Mouse (Mus musculus) limb, embryonic 12.5 days (tissue): ENCODE data around the gene Reln. TPM values are rescaled to one million over a fixed set of nuclear protein-coding genes. Genes with fewer than 3 reads are reported as not detected.

Source experiments
- ATAC-seq: fragments of 200-750 bp; cut with Nextera tagmentation; 2 replicates; pipeline ENCODE4 v1.8.0; 2017; ENCODE audit warnings: low read depth, moderate TSS enrichment; ENCODE audit not compliant: insufficient number of reproducible peaks, insufficient read depth, low FRiP score, low TSS enrichment
- H3K27ac ChIP-seq: fragments of 300-500 bp; sonication (generic); 2 replicates; pipeline ENCODE4 v1.5.1; 2016; ENCODE audit warnings: mild to moderate bottlenecking, moderate library complexity
- H3K27me3 ChIP-seq: fragments of 300-500 bp; sonication (generic); 2 replicates; pipeline ENCODE4 v1.6.1; 2016; ENCODE audit warnings: mild to moderate bottlenecking, moderate library complexity
- H3K36me3 ChIP-seq: fragments of 300-500 bp; sonication (generic); 2 replicates; pipeline ENCODE4 v1.6.1; 2016; ENCODE audit warnings: mild to moderate bottlenecking, moderate library complexity
- H3K4me1 ChIP-seq: fragments of 300-500 bp; sonication (generic); replicated peaks from 2 replicates; pipeline ENCODE4 v1.6.1; 2016
- H3K4me2 ChIP-seq: fragments of 300-500 bp; sonication (generic); 2 replicates; pipeline ENCODE4 v1.6.1; 2016; ENCODE audit warnings: mild to moderate bottlenecking, moderate library complexity
- H3K4me3 ChIP-seq: fragments of 300-500 bp; sonication (generic); replicated peaks from 2 replicates; pipeline ENCODE4 v1.5.1; 2016; ENCODE audit warnings: mild to moderate bottlenecking
- H3K9ac ChIP-seq: fragments of 300-500 bp; sonication (generic); replicated peaks from 2 replicates; pipeline ENCODE4 v1.6.1; 2016; ENCODE audit warnings: mild to moderate bottlenecking, moderate library complexity
- H3K9me3 ChIP-seq: fragments of 300-500 bp; sonication (generic); 2 replicates; pipeline ENCODE4 v1.6.1; 2016; ENCODE audit warnings: mild to moderate bottlenecking, moderate library complexity
- WGBS: fragments of 180-500 bp; shearing (Covaris S2); methylation state at CpG from one replicate; pipeline ENCODE4 v1.1.7; 2016; 5-methylcytosine and 5-hydroxymethylcytosine counted together
- polyA plus RNA-seq: library from polyadenylated mRNA; unstranded; fragments of >200 nt; fragmentation: Nextera tagmentation; extraction: Ambion mirVana; gene quantifications from 2 replicates; pipeline ENCODE4 v1.2.1, GENCODE M21; 2016

Reln gene
- polyA plus RNA-seq, 1 experiment from 2014 or later, result 1.7 TPM

DNA sequence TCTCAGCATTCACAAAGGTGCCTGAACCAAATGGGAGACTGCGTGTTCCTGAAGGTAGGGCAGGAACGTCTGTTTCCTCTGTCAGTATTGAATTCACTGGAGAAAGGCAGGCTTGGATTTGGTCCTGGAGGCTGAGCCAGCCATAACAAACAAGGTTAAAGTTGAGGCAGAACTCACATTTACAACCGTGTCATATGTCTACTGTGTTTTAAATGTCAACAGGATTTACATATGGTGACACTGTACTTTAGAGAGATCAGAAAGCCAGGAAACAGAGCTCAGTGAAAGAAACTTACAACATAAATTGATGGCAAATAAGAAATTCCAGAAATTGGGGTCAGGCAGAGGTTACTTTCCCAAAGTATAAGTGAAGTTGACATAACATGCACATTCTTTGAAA, 9.1 kb downstream of the Reln start:
- Histone ChIP-seq H3K27me3 (peaks cover 6% of the 10 kb centered on the region), H3K4me3 (no peak overlapping the region), H3K4me1 (no peaks in the 10 kb centered on the region), H3K9me3 (no peaks in the 10 kb centered on the region), H3K9ac (no peak overlapping the region), H3K36me3 (no peaks in the 10 kb centered on the region), H3K4me2 (no peak overlapping the region), H3K27ac (no peak overlapping the region)
- no peak for ATAC-seq
- WGBS, result 62% methylated on average over 3 of the region's 3 CpGs

DNA sequence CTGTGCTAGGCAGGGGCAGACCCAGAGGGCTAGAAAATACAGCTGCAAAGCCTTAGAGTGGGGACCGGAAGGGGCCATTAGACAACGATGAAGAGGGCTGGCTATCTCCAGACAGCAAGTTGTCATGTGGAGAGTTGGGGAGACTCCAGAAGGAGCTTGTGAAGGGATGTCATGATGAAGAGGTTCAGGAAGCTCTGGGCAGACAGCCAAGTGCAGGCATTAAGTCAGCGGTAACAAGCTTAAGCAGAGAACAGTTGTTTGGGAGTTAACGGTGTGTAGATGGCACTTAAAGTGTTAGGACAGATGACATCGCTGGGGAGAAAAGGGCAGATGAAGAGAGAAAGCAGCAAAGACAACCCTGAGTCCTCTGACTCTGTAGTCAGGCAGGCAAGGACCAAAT, 13.7 kb downstream of the Reln start:
- H3K9ac ChIP-seq, result no peak overlapping the region
- no peak overlapping the region for H3K4me2 ChIP-seq
- ATAC-seq, result no peak
- no peaks in the 10 kb centered on the region for H3K27me3 ChIP-seq
- H3K27ac ChIP-seq, result no peak overlapping the region
- H3K4me3 ChIP-seq, result no peak overlapping the region
- H3K4me1 ChIP-seq, result no peaks in the 10 kb centered on the region
- no peaks in the 10 kb centered on the region for H3K36me3 ChIP-seq
- 67% methylated on average over 5 of the region's 5 CpGs for WGBS
- H3K9me3 ChIP-seq, result no peaks in the 10 kb centered on the region

DNA sequence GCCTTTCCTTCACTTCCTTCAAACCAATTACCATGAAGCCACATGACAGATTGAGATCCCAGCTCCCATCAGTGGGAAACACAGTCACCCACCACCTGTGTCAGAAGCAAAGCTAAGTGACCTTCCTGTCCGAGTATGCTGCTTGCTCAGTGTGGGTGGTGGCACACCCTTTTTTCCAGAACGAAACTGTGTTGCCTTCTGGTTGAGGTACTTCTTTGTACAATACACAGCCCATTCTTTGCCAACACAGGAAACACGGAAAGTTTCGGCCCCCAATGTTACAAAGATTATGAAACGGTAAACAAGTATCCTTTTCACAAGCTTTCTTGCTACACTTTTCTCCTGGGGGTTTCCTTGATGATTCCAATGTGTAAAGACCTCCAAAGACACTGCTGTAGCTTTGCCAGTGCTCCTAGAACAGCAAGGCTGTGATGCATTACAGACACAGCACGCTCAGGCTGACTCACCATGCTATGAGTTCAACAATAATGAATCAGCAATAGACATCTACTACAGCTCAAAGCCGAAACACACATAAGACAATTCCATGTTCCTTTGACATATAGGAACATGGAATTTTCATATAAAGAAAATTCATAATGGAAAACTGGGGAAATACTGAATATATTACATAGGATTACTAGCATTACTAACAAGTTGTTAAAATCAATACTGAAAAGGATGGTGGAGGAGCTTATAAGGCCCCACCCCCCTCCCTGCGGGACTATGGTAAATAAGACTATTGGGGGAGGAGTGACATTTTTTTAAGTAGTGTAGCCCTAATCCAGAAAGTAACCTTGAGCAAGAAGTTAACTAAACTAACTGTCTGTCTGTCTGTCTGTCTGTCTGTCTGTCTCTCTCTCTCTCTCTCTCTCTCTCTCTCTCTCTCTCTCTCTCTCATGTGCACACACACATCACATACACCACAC, 15.8 kb downstream of the Reln start:
- H3K27me3 ChIP-seq, result no peaks in the 10 kb centered on the region
- no peaks in the 10 kb centered on the region for H3K9me3 ChIP-seq
- WGBS, result 85% methylated on average over 8 of the region's 8 CpGs
- no peak overlapping the region for H3K9ac ChIP-seq
- H3K4me3 ChIP-seq, result no peak overlapping the region
- no peak overlapping the region for H3K4me2 ChIP-seq
- H3K4me1 ChIP-seq, result no peaks in the 10 kb centered on the region
- no peaks in the 10 kb centered on the region for H3K36me3 ChIP-seq
- ATAC-seq, result no peak
- no peak overlapping the region for H3K27ac ChIP-seq

DNA sequence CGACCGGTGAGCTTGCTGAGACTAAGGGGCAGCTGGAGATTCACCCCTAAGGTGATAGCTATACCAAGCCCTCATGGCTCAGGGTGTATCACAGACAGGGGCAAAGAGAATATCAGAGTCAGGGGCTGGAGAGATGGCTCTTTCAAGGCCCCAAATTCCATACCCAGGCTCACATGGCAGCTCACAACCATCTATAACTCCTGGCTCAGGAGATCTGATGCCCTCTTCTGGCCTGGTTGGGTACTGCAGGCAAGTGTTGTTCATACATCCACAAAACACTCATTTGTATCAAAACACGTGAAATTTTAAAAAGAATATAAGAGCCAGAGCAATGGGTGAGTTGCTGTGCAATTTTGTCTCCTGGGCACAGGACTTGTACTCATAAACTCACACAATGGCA, 17.3 kb downstream of the Reln start:
- H3K4me2 ChIP-seq, result no peak overlapping the region
- no peak overlapping the region for H3K27ac ChIP-seq
- no peaks in the 10 kb centered on the region for H3K9me3 ChIP-seq
- no peak overlapping the region for H3K4me3 ChIP-seq
- no peak for ATAC-seq
- H3K27me3 ChIP-seq, result no peaks in the 10 kb centered on the region
- 84% methylated on average over 3 of the region's 3 CpGs for WGBS
- H3K9ac ChIP-seq, result no peak overlapping the region
- no peaks in the 10 kb centered on the region for H3K36me3 ChIP-seq
- no peaks in the 10 kb centered on the region for H3K4me1 ChIP-seq

DNA sequence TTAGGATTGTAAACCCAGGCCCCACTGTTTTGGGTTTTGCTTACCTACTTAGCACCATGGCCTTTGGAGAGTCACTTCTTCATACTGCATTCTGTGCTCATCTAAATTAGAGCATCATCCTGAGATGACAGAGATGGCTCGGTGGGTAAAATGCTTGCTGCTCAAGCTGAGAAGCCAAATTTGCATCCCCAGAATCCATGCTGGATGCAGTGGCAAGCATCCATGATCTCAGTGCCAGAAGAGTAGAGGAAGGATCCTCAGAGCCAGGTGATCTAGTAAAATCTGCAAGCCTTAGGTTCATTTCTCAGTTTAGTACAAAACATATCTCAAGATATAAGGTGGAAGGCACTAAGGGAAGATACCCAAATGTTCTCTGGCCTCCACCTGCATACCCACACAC, 20.7 kb downstream of the Reln start:
- no peak overlapping the region for H3K4me3 ChIP-seq

DNA sequence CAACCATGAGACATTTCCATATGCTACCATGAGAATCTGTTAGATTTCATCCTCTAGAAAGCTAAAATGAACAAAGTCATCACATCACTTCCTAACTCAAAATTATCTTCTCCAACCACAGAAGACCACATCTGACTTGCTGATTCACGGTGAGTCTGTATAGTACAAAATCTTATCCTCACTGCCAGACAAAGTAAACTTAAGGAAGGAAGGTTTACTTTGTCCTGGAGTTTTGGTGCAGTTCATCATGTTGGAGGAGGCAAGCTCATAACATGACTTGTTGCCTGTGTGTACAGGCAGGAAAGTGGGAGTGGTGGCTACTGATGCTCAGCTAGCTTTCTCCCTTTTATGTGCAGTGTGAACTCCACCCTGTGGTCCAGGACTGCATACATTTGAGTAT, 26.7 kb downstream of the Reln start:
- WGBS, result 90% methylated on average over 1 of the region's 1 CpGs
- Histone ChIP-seq H3K9ac (no peak overlapping the region), H3K27ac (no peak overlapping the region), H3K36me3 (no peaks in the 10 kb centered on the region), H3K9me3 (no peaks in the 10 kb centered on the region), H3K4me3 (no peak overlapping the region), H3K27me3 (no peaks in the 10 kb centered on the region), H3K4me1 (no peaks in the 10 kb centered on the region), H3K4me2 (no peak overlapping the region)
- no peak for ATAC-seq

More for the DNA sequence above, 20.7 kb downstream of the Reln start:
- no peak for ATAC-seq
- Histone ChIP-seq H3K4me2 (no peak overlapping the region), H3K4me1 (no peaks in the 10 kb centered on the region), H3K27me3 (no peaks in the 10 kb centered on the region), H3K27ac (no peak overlapping the region), H3K9me3 (no peaks in the 10 kb centered on the region), H3K36me3 (no peaks in the 10 kb centered on the region), H3K9ac (no peak overlapping the region)
- 88% methylated on average over 1 of the region's 1 CpGs for WGBS

DNA sequence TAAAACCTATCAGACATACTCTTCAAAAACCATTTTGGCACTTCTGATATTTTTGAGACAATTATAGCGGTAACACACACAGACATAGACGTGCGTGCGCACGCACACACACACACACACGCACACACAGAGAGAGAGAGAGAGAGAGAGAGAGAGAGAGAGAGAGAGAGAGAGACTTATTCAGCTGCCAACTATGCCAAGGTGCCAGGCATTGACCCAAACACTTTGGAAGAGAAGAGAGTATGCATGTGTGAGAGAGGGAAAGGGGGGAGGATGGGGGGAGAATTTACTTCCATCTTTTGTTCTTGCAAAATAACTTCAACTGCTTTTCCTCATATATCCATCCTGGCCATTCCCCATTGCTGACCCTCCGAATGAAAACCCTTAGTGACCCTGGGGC, 28.0 kb downstream of the Reln start:
- Histone ChIP-seq H3K4me1 (no peaks in the 10 kb centered on the region), H3K9ac (no peak overlapping the region), H3K36me3 (no peaks in the 10 kb centered on the region), H3K4me2 (no peak overlapping the region), H3K27me3 (no peaks in the 10 kb centered on the region), H3K27ac (no peak overlapping the region), H3K9me3 (no peaks in the 10 kb centered on the region), H3K4me3 (no peak overlapping the region)
- ATAC-seq, result no peak
- 90% methylated on average over 7 of the region's 7 CpGs for WGBS

DNA sequence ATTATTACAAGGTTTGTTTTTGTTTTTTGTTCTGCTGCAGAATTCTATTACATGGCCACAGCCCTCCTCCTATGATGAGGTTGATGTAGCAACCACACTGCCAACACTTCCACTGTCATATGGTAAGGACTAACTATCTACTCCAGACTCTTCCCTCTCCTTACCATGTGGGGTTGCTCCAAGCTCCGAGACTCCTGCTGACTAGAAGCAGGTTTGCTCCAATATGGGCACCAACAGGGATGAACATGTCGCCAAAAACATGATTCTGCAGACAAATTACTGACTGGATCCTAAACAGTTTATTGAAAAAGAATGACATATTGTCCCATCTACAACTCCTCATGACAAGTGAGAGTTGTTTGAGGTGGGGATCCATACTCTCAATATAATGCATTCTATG, 28.5 kb downstream of the Reln start:
- no peaks in the 10 kb centered on the region for H3K9me3 ChIP-seq
- H3K4me3 ChIP-seq, result no peak overlapping the region
- H3K27me3 ChIP-seq, result no peaks in the 10 kb centered on the region
- no peaks in the 10 kb centered on the region for H3K36me3 ChIP-seq
- no peak overlapping the region for H3K27ac ChIP-seq
- no peak for ATAC-seq
- no peak overlapping the region for H3K4me2 ChIP-seq
- H3K4me1 ChIP-seq, result no peaks in the 10 kb centered on the region
- 93% methylated on average over 2 of the region's 2 CpGs for WGBS
- no peak overlapping the region for H3K9ac ChIP-seq

DNA sequence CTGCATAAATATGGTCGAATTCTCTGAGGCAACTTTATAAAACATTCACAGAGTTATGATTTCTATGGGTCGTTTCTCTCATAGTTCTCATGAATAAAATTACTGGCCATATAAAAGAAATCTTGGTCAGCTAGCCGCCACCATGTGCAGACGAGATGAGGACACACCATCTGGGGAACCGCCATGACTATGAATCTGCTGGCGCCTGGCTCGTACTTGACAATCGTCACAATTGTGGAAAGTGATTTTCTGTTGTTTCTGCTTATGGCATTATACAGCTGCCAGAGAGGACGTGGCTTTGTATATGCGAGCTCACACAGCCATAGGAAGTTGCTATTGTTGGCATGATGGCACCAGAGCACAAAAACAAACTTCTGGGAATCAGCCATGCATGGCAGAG, 31.5 kb downstream of the Reln start:
- WGBS, result 87% methylated on average over 10 of the region's 10 CpGs
- H3K4me2 ChIP-seq, result no peak overlapping the region
- no peaks in the 10 kb centered on the region for H3K4me1 ChIP-seq
- no peak for ATAC-seq
- H3K36me3 ChIP-seq, result no peaks in the 10 kb centered on the region
- H3K4me3 ChIP-seq, result no peak overlapping the region
- H3K9ac ChIP-seq, result no peak overlapping the region
- no peaks in the 10 kb centered on the region for H3K27me3 ChIP-seq
- H3K27ac ChIP-seq, result no peak overlapping the region
- no peaks in the 10 kb centered on the region for H3K9me3 ChIP-seq

DNA sequence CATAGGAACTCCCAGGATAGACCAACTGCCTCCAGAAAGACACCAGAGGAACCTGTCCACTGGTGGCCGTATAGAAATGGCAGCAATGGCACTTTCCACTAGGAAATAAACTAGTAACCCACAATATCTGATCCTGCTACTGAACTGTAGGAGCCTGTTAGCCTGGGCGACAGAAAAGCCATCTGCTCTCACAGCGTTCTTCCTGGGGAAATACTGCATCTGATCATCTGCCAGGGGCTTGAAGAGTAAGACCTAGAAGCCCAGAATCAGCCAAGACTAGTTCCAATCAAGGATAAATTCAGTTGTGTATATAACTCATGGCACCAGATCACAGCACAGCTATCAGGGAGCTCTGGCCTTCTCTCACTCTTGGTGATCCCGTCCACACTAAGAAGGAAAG, 33.5 kb downstream of the Reln start:
- H3K4me3 ChIP-seq, result no peak overlapping the region
- H3K9me3 ChIP-seq, result no peaks in the 10 kb centered on the region
- no peak overlapping the region for H3K27ac ChIP-seq
- no peak for ATAC-seq
- no peak overlapping the region for H3K4me2 ChIP-seq
- no peaks in the 10 kb centered on the region for H3K4me1 ChIP-seq
- no peak overlapping the region for H3K9ac ChIP-seq
- no peaks in the 10 kb centered on the region for H3K27me3 ChIP-seq
- WGBS, result 85% methylated on average over 4 of the region's 4 CpGs
- H3K36me3 ChIP-seq, result no peaks in the 10 kb centered on the region

DNA sequence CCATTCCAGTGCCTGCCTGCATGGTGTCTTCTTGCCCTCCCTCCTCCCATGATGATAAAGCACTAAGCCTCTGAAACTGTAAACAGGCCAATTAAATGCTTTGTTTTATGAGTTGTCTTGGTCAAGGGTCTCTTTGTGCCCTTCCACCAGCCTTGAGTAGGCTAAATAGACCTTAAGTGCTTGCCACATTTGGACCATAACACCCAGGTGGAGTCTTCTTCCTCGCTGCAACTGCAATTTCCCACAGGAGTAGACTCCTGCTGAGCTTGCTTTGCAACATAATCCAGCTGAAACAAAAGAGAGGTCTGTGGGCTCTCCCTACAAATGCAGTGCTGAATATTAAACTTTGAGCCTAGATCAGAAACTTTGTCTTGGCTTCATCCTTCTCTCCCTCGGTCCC, 35.5 kb downstream of the Reln start:
- Histone ChIP-seq H3K9me3 (no peaks in the 10 kb centered on the region), H3K4me3 (no peak overlapping the region), H3K9ac (no peak overlapping the region), H3K4me2 (no peak overlapping the region), H3K4me1 (no peaks in the 10 kb centered on the region), H3K36me3 (no peaks in the 10 kb centered on the region), H3K27ac (no peak overlapping the region), H3K27me3 (no peaks in the 10 kb centered on the region)
- ATAC-seq, result no peak
- WGBS, result 39% methylated on average over 2 of the region's 2 CpGs

DNA sequence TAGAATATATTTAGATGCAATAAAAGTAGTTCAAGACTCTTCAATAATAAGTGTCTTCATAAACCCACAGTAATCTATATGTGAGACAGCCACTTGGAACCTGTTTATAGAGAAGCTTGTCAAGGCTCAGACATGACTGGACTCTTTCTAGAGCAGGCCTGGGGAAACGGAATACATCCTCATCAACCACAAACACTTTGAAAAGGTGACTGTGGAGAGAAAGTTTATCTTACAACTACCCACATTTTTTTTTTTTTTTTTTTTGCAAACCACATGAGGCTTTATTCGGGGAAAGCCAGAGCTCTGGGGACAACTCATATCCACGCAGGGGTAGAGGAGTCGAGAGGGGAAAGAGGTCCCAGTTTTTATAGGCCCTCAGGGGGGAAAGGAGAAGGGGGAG, 36.6 kb downstream of the Reln start:
- Histone ChIP-seq H3K4me2 (no peak overlapping the region), H3K36me3 (no peaks in the 10 kb centered on the region), H3K27ac (no peak overlapping the region), H3K4me3 (no peak overlapping the region), H3K9me3 (no peaks in the 10 kb centered on the region), H3K9ac (no peak overlapping the region), H3K4me1 (no peaks in the 10 kb centered on the region), H3K27me3 (no peaks in the 10 kb centered on the region)
- 68% methylated on average over 4 of the region's 4 CpGs for WGBS
- ATAC-seq, result no peak
